Mouse (Mus musculus) forebrain, embryonic 16.5 days (tissue): ENCODE measurements around the gene Ddx43. TPM values are rescaled to one million over a fixed set of nuclear protein-coding genes. Genes with fewer than 3 reads are reported as not detected.
A peak's percentile ranks its signal among the peaks of the same experiment; 100 is the strongest.

Experiments used
- ATAC-seq: fragments of 200-750 bp; cut with Nextera tagmentation; 2 replicates; pipeline ENCODE4 v1.8.0; 2017; ENCODE audit warnings: mild to moderate bottlenecking, moderate library complexity
- H3K27ac ChIP-seq: fragments of 300-500 bp; sonication (generic); 2 replicates; pipeline ENCODE4 v1.5.1; 2014; ENCODE audit warnings: low read length, control low read depth
- H3K27me3 ChIP-seq: fragments of 300-500 bp; sonication (generic); replicated peaks from 2 replicates; pipeline ENCODE4 v1.6.1; 2014; ENCODE audit warnings: low read length; ENCODE audit not compliant: control insufficient read depth, insufficient read depth
- H3K36me3 ChIP-seq: fragments of 300-500 bp; sonication (generic); 2 replicates; pipeline ENCODE4 v1.6.1; 2014; ENCODE audit not compliant: control insufficient read depth, insufficient read depth
- H3K4me1 ChIP-seq: fragments of 300-500 bp; sonication (generic); replicated peaks from 2 replicates; pipeline ENCODE4 v1.6.1; 2014; ENCODE audit warnings: low read length; ENCODE audit not compliant: control insufficient read depth, insufficient read depth
- H3K4me2 ChIP-seq: fragments of 300-500 bp; sonication (generic); 2 replicates; pipeline ENCODE4 v1.6.1; 2014; ENCODE audit warnings: mild to moderate bottlenecking, low read length, control low read depth
- H3K4me3 ChIP-seq: fragments of 300-500 bp; sonication (generic); replicated peaks from 2 replicates; pipeline ENCODE4 v1.5.1; 2014; ENCODE audit warnings: mild to moderate bottlenecking, low read length, control low read depth
- H3K9ac ChIP-seq: fragments of 300-500 bp; sonication (generic); replicated peaks from 2 replicates; pipeline ENCODE4 v1.6.1; 2014; ENCODE audit warnings: low read depth, low read length, control low read depth
- H3K9me3 ChIP-seq: fragments of 300-500 bp; sonication (generic); 2 replicates; pipeline ENCODE4 v1.6.1; 2016; ENCODE audit warnings: low read length; ENCODE audit not compliant: control insufficient read depth
- WGBS: fragments of 180-500 bp; shearing (Covaris S2); extraction: QIAGEN DNeasy Blood & Tissue Kit; methylation state at CpG from one replicate; pipeline ENCODE4 v1.1.7; 2014; 5-methylcytosine and 5-hydroxymethylcytosine counted together
- polyA plus RNA-seq: library from polyadenylated mRNA; unstranded; fragments of >200 nt; fragmentation: Nextera tagmentation; extraction: Ambion mirVana; gene quantifications from 2 replicates; pipeline ENCODE4 v1.2.1, GENCODE M21; 2015

Ddx43 gene
- polyA plus RNA-seq, 1 experiment from 2014 or later = 0.30 TPM

DNA sequence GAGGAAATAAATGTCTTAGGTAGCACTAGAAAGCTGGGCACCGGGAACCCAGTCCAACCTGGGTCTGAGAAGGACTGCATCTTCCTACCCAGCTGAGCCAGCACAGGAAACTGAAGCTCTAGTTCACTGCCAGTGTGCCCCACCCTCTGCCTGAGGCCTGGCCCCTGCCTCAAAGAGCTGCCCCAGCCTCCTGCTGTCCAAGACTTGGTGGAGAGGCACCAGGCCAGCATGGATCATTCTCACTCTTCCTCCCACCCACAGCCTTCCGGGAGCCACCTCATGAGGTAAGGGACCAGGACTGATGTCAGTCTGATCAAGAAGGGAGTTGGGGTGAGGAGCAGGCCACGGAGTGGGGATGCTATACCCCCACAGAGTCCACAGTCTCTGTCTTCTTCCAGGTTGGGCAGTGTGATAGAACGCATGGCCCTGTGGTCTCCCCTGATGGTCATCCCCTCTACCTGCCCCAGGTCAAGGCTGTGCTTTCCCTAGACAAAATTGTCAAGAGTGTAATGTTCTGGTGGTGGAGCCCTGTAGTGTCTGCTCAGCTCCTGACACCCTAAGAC lies 33.4 kb downstream of the Ddx43 start:
- Histone ChIP-seq H3K4me3 (no peak overlapping the region), H3K27ac (no peak overlapping the region), H3K9ac (no peak overlapping the region), H3K9me3 (no peaks in the 10 kb centered on the region), H3K36me3 (no peaks in the 10 kb centered on the region), H3K4me2 (no peak overlapping the region), H3K4me1 (peaks cover 3% of the 10 kb centered on the region; the same call in 1 of the 2 replicates), H3K27me3 (no peaks in the 10 kb centered on the region)
- 87% methylated on average over 4 of the region's 4 CpGs for WGBS
- no peak for ATAC-seq

DNA sequence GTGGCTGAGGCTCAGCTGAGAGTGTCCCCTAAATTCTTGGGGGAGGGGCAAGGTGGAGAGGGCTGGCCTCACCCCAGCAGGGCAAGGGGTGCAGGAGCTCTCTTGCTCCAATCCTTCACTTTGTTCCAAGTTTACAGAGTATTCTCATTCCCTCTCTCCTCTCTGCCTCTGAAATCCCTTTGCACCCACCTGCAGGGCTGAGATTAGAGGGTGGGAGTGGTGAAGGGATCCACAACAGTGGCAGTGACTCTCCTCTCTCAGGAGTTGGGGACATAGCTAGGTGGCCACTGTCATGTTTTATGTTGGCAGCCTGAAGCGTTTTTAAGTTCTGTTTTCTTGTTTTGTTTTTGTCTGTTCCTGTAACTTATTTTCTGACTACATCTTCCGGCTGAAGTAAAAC lies 34.0 kb downstream of the Ddx43 start:
- no peak overlapping the region for H3K9ac ChIP-seq
- no peak overlapping the region for H3K27ac ChIP-seq
- H3K4me1 ChIP-seq = peaks cover 3% of the 10 kb centered on the region; the same call in 1 of the 2 replicates
- 54% methylated on average over 2 of the region's 2 CpGs for WGBS
- no peaks in the 10 kb centered on the region for H3K9me3 ChIP-seq
- ATAC-seq = no peak
- H3K4me2 ChIP-seq = no peak overlapping the region
- H3K36me3 ChIP-seq = no peaks in the 10 kb centered on the region
- no peaks in the 10 kb centered on the region for H3K27me3 ChIP-seq
- no peak overlapping the region for H3K4me3 ChIP-seq

DNA sequence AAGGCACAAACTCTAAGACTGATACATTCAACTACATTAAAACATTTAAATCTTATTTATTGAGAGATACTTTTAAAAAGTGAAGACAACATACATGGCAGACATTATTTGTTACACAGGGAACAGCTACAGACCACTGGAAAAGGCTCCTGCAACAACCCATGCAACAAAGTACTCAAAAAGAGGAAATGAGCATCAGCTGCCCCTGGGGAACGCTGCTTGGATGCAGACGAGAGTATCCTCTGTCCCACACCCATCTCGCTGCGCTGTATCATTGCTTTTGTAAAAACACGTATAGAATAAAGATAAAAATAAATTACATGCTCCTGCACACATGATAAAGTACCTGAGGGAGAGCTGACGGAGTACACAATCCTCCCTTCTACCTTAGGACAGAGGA lies 34.9 kb downstream of the Ddx43 start:
- Histone ChIP-seq H3K4me3 (no peak overlapping the region), H3K36me3 (no peaks in the 10 kb centered on the region), H3K4me1 (peaks cover 3% of the 10 kb centered on the region; the same call in 1 of the 2 replicates), H3K27ac (no peak overlapping the region), H3K9me3 (no peaks in the 10 kb centered on the region), H3K4me2 (no peak overlapping the region), H3K27me3 (no peaks in the 10 kb centered on the region), H3K9ac (no peak overlapping the region)
- 82% methylated on average over 6 of the region's 6 CpGs for WGBS
- ATAC-seq = no peak

DNA sequence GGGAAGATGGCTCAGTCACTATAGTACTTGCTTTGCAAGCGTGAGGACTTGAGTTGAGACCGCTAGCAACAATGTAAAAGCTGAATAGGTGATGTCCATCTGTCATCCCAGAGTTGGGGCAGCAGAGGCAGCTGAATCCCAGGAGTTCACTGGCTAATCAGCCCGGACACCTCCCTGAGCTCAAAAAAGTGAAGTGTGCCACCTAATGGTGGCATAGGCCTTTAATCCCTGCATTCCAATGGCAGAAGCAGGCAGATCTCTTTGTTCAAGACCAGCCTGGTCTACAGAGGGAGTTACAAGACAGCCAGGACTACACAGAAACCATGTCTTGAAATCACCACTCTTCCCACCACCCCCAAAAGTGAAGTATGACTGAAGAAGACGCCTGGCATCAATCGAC lies 36.9 kb downstream of the Ddx43 start:
- Histone ChIP-seq H3K9me3 (no peaks in the 10 kb centered on the region), H3K27ac (no peak overlapping the region), H3K4me3 (no peak overlapping the region), H3K9ac (no peak overlapping the region), H3K36me3 (no peaks in the 10 kb centered on the region), H3K4me2 (no peak overlapping the region), H3K27me3 (no peaks in the 10 kb centered on the region), H3K4me1 (peaks cover 2% of the 10 kb centered on the region; the same call in 1 of the 2 replicates)
- ATAC-seq = no peak
- WGBS = 83% methylated on average over 5 of the region's 5 CpGs

- peaks cover 10% of the 10 kb centered on the region for H3K4me1 ChIP-seq
- WGBS = 63% methylated on average over 5 of the region's 5 CpGs
- no peak overlapping the region for H3K9ac ChIP-seq
- H3K9me3 ChIP-seq = no peaks in the 10 kb centered on the region
- no peak for ATAC-seq
- H3K27me3 ChIP-seq = peaks cover 43% of the 10 kb centered on the region
- H3K4me3 ChIP-seq = no peak overlapping the region
- H3K4me2 ChIP-seq = no peak overlapping the region
- no peaks in the 10 kb centered on the region for H3K36me3 ChIP-seq
- no peak overlapping the region for H3K27ac ChIP-seq
Measured at GRCm38 (mm10) chr9:78439426-78439825, 43.8 kb downstream of the Ddx43 start.

DNA sequence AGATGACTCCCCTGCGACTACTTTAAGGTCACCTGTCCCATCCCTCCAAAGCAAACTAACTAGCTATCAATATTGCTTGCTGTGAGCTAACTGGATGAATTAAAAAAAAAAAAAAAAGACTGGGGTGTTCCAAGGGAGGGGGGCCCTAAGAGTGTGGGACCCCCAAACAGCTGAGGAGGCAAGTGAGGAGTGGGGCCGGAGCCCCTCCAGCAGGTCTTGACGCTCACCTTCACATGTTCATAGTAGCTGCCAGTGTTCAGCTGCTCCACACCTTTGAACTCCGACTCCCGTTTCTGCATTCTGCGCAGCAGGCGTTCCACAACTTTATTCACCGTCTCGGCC lies 46.6 kb downstream of the Ddx43 start:
- ATAC-seq = no peak

GRCm38 (mm10) chr9:78442579-78443392 lies 47.2 kb downstream of the Ddx43 start, which contains the start of gene Cgas:
Gene Cgas (minus strand): TSS chr9:78443237.
- Histone ChIP-seq H3K4me2 (peak within 1 kb of the TSS; percentile 52), H3K27me3 (peaks cover 48% of the 10 kb centered on the region), H3K9ac (peak within 1 kb of the TSS; percentile 45), H3K9me3 (no peaks in the 10 kb centered on the region), H3K4me3 (peak within 1 kb of the TSS; percentile 39), H3K27ac (no peak within 1 kb of the TSS), H3K36me3 (no peaks in the 10 kb centered on the region), H3K4me1 (peaks cover 10% of the 10 kb centered on the region)
- WGBS = under 1% methylated on average over 75 of the region's 81 CpGs
- peak; percentile 54 for ATAC-seq

More for the DNA sequence above, 46.6 kb downstream of the Ddx43 start:
- Histone ChIP-seq H3K27ac (no peak overlapping the region), H3K9ac (peak overlapping the region; percentile 45), H3K4me3 (peak overlapping the region; percentile 39), H3K9me3 (no peaks in the 10 kb centered on the region), H3K4me2 (peak overlapping the region; percentile 52), H3K27me3 (peaks cover 48% of the 10 kb centered on the region), H3K4me1 (peaks cover 10% of the 10 kb centered on the region), H3K36me3 (no peaks in the 10 kb centered on the region)
- 2% methylated on average over 9 of the region's 9 CpGs for WGBS

DNA sequence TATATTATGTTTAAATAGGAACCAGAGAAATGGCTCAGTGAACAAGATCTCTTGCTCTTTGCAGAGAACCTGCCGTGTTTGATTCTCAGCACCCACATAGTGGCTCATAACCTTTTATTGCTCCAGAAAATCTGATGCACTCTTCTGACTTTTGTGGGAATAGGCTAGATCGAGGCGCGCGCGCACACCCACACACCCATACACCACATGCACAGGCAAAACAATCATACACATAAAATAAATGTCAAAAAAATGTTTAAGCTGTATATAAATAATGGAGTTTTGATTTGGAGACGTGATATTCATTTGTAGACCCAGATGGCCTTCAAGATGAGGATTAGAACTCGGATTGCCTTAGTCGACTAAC lies 52.0 kb downstream of the Ddx43 start:
- Histone ChIP-seq H3K9ac (peak overlapping the region; percentile 94), H3K4me2 (peak overlapping the region; percentile 69), H3K36me3 (no peaks in the 10 kb centered on the region), H3K9me3 (no peaks in the 10 kb centered on the region), H3K4me3 (peak overlapping the region; percentile 95), H3K27me3 (peaks cover 18% of the 10 kb centered on the region), H3K4me1 (peaks cover 17% of the 10 kb centered on the region), H3K27ac (no peak overlapping the region)
- ATAC-seq = no peak; the same call in 1 of the 2 replicates
- WGBS = 28% methylated on average over 9 of the region's 9 CpGs

DNA sequence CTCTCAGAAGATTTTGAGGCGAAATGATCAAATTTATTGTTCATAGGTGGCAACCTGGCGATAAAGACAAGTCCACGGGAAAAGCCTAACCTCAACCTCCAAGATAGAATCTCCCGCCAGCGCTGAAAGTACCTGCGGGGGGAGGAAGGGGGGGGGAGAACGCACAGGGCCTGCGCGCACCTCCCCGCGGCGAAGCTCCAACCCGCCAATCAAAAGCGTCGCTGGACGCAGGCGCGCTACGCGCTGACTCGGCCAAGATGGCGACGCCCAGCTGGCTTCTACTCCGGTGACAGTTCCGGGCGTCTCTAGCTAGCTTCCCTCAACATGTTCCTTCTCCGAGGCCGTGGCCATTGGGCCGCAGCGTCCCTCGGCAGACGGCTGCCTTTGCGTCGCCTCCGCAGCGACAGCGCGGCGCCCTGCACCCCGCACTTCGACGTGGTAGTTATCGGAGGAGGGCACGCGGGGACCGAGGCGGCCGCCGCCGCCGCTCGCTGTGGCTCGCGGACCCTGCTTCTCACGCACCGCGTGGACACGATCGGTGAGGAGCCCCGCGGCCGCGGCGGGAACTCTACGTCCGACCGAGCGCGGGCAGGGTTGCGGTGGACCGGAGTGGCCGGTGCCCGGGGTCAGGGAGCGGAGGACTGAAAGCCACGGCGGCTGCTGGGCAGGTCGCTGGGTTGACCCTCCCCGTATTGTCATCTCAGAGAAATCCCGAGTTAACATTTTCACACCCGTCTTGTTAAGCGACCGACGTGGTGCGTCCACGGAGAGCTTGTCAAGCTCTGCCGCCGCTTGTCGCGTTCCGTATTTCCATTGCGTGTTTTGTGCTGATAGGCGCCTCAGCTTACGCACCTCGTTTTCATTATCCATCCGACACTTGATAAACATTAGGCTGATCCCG lies 52.6 kb downstream of the Ddx43 start, which contains the start of the genes Mto1 and Gm17324:
Mto1 (plus strand) TSS at position 236 of the 901 bp plus-strand sequence.
Gm17324 (minus strand) TSS at position 814 of the 901 bp plus-strand sequence.
- peak within 1 kb of the TSS; percentile 94 for H3K9ac ChIP-seq
- no peaks in the 10 kb centered on the region for H3K9me3 ChIP-seq
- peaks cover 14% of the 10 kb centered on the region for H3K27me3 ChIP-seq
- ATAC-seq = peak; percentile 96
- H3K4me1 ChIP-seq = peaks cover 11% of the 10 kb centered on the region
- under 1% methylated on average over 96 of the region's 96 CpGs for WGBS
- H3K36me3 ChIP-seq = peaks cover 6% of the 10 kb centered on the region
- peak within 1 kb of the TSS; percentile 94 for H3K27ac ChIP-seq
- H3K4me2 ChIP-seq = peak within 1 kb of the TSS; percentile 69
- peak within 1 kb of the TSS; percentile 95 for H3K4me3 ChIP-seq
